Mouse (Mus musculus) C2C12 (cell line): Measurements from ENCODE around the gene Lrrc29. TPM values are rescaled to one million over a fixed set of nuclear protein-coding genes. Genes with fewer than 3 reads are reported as not detected.

Experiments used
- H3K27me3 ChIP-seq: one replicate; pipeline ENCODE4 v1.6.1; 2011; ENCODE audit not compliant: control insufficient read depth, insufficient read depth, insufficient read length
- H3K36me3 ChIP-seq: one replicate; pipeline ENCODE4 v1.6.1; 2011; ENCODE audit not compliant: control insufficient read depth, insufficient read depth
- H3K4me3 ChIP-seq: one replicate; pipeline ENCODE4 v1.5.1; 2011; ENCODE audit warnings: mild to moderate bottlenecking, control low read depth; ENCODE audit not compliant: poor library complexity, insufficient read depth, severe bottlenecking
- H3K79me2 ChIP-seq: one replicate; pipeline ENCODE4 v1.6.1; 2011; ENCODE audit not compliant: control insufficient read depth, insufficient read depth
- H3K79me3 ChIP-seq: one replicate; pipeline ENCODE4 v1.6.1; 2011; ENCODE audit warnings: low read depth, control low read depth
- H3ac ChIP-seq: one replicate; pipeline ENCODE3; 2011; ENCODE audit warnings: low read depth; ENCODE audit not compliant: control insufficient read depth, insufficient read length
- CEBPB ChIP-seq: IDR thresholded peaks from one replicate; pipeline ENCODE4 v1.6.1; 2011; ENCODE audit warnings: low read depth, mild to moderate bottlenecking, control low read depth, moderate library complexity
- CTCF ChIP-seq: IDR thresholded peaks from one replicate; pipeline ENCODE4 v1.5.1; 2011; ENCODE audit not compliant: control insufficient read depth, insufficient read depth, insufficient read length
- FOSL1 ChIP-seq: IDR thresholded peaks from one replicate; pipeline ENCODE4 v1.8.0; 2011; ENCODE audit warnings: mild to moderate bottlenecking, low read length; ENCODE audit not compliant: poor library complexity, insufficient read depth, severe bottlenecking
- MAX ChIP-seq: IDR thresholded peaks from one replicate; pipeline ENCODE4 v1.6.1; 2011; ENCODE audit warnings: mild to moderate bottlenecking, control low read depth
- MYOD1 ChIP-seq: IDR thresholded peaks from one replicate; pipeline ENCODE4 v1.6.1; 2011; ENCODE audit warnings: low read depth; ENCODE audit not compliant: control insufficient read depth, insufficient read length
- MYOG ChIP-seq: IDR thresholded peaks from one replicate; pipeline ENCODE4 v1.6.1; 2011; ENCODE audit not compliant: control insufficient read depth, insufficient read length; ENCODE audit errors: extremely low read depth
- USF1 ChIP-seq: IDR thresholded peaks from one replicate; pipeline ENCODE4 v1.6.1; 2011; ENCODE audit warnings: low read depth, mild to moderate bottlenecking, control low read depth, moderate library complexity
- polyA plus RNA-seq: library from polyadenylated mRNA; unstranded; fragments of >200 nt; fragmentation: generic; extraction: Trizol; gene quantifications from one replicate; pipeline ENCODE4 v1.2.1, GENCODE M21; 2012; ENCODE audit warnings: missing spikeins

Lrrc29 gene
- polyA plus RNA-seq, 1 experiment: 0.69 TPM

DNA sequence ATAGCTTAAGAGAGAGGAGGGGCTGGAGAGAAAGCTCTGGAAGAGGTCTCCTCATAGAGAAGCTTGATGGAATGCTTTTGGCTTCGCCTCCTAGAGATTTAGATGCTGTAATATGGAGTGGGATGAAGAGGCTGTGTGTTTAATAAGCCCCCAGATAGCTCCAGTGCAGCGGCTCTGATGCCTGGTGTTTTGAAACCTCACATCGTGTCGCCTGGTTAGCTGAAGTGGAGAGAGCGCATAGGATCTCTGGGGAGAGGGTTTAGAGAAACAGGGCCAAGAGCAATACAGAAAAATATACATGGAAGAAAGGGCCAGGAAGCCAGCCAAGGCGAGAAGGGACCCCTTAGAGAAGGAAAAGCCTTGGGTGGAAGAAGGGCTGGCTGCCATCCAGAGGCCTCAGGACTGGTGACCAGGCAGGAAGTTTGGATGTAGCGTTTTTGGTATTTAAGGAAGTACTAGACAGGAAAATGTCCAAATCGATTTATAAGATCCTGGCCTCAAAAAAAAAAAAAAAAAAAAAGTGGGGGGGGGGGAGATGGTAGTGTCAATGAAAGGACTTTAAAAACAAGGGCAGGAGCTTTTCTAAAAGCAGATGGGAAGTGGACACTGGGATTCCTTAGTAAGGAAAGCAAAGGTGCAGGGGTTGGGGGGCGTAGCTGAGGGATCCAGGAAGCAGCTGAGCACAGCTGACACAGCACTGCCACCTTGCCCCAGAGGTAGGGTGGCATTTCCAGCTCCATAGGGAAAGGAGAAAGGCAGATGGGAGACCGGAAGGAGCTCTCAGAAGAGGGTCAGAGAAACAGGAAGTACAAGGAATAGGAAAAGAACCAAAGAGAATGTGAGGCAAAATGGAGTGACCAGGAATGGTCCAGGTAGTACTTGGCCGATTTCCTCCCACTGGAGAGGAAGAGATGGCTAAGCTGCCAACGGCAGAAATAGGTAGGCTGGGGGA, 35.9 kb upstream of the Lrrc29 start:
- Histone ChIP-seq H3K79me3 (no peaks in the 10 kb centered on the region), H3K36me3 (peaks cover 86% of the 10 kb centered on the region), H3K79me2 (no peaks in the 10 kb centered on the region), H3K27me3 (no peaks in the 10 kb centered on the region), H3ac (no peak overlapping the region), H3K4me3 (no peak overlapping the region)
- TF ChIP-seq CTCF: no peak
- TF ChIP-seq MYOG: no peak
- TF ChIP-seq USF1: no peak
- no peak for TF ChIP-seq MYOD1
- TF ChIP-seq CEBPB: no peak
- no peak for TF ChIP-seq FOSL1
- no peak for TF ChIP-seq MAX

DNA sequence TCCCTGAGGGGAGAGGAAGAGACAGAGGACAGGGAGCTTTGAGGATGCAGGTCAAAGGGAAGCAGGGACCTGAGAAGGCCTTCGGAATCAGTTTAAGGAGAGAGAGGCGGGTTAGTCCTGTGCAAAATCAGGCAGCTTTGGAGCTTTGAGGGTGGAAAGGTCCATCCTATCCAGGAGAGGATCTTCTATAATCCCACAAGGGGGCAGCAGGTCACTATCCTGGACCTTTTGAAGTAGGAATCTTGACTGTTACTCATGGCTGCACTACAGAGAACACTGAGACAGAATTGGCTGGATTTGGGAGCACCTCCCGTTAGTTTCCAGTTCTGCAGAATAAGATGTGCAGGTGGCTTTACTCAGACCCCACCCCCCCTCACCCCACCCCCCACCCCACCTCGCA, 33.6 kb upstream of the Lrrc29 start:
- H3K27me3 ChIP-seq: no peaks in the 10 kb centered on the region
- no peaks in the 10 kb centered on the region for H3K79me3 ChIP-seq
- no peak overlapping the region for H3K4me3 ChIP-seq
- no peaks in the 10 kb centered on the region for H3K79me2 ChIP-seq
- H3ac ChIP-seq: no peak overlapping the region
- peaks cover 79% of the 10 kb centered on the region for H3K36me3 ChIP-seq
- TF ChIP-seq CTCF: peak; percentile 39
- no peak for TF ChIP-seq MAX
- no peak for TF ChIP-seq FOSL1
- TF ChIP-seq CEBPB: no peak

GRCm38 (mm10) chr8:105359208-105359607, 33.1 kb upstream of the Lrrc29 start:
- Histone ChIP-seq H3K27me3 (no peaks in the 10 kb centered on the region), H3K79me2 (no peaks in the 10 kb centered on the region), H3K4me3 (no peak overlapping the region), H3ac (no peak overlapping the region), H3K36me3 (peaks cover 77% of the 10 kb centered on the region), H3K79me3 (no peaks in the 10 kb centered on the region)
- TF ChIP-seq MAX (no peak), USF1 (no peak), MYOG (no peak), MYOD1 (no peak), CTCF (no peak), CEBPB (no peak), FOSL1 (no peak)

GRCm38 (mm10) chr8:105356681-105357080, 30.6 kb upstream of the Lrrc29 start:
- Histone ChIP-seq H3K79me2 (peaks cover 19% of the 10 kb centered on the region), H3ac (no peak overlapping the region), H3K79me3 (peaks cover 2% of the 10 kb centered on the region), H3K4me3 (no peak overlapping the region), H3K36me3 (peaks cover 76% of the 10 kb centered on the region), H3K27me3 (no peaks in the 10 kb centered on the region)
- TF ChIP-seq CTCF (no peak), MYOD1 (no peak), MYOG (no peak), MAX (no peak), CEBPB (no peak), FOSL1 (no peak), USF1 (no peak)

DNA sequence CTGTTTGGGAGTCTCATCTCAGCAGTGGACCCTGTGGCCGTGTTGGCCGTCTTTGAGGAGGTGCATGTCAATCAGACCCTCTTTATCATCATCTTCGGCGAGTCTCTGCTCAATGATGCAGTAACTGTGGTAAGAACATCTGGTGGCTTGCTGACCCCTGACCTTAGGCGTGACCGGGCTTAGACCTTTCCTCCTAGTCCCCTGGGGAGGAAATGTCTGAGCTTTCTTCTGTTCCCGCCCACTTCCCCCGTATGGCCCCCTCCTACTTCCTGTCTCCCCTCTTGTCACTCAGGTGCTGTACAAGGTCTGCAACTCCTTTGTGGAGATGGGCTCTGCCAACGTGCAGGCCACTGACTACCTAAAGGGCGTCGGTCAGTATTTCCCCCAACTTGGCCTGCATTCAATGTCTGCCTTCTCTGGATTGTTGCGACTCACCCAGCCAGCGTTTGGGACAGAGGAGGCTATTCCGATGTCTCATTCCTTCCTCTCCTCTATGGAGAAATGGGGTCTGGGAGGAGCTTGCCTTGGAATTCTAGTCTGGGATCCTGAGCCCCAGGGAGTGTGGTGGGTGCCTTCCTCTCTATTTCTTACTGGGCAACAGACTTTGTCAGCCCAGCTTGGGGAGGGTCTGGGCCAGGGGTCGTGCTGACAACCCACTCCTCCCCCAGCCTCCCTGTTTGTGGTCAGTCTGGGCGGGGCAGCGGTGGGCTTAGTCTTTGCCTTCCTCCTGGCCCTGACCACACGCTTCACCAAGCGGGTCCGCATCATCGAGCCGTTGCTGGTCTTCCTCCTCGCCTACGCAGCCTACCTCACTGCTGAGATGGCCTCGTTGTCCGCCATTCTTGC, 29.3 kb upstream of the Lrrc29 start:
- Histone ChIP-seq H3K36me3 (peaks cover 63% of the 10 kb centered on the region), H3K79me3 (peaks cover 13% of the 10 kb centered on the region), H3K4me3 (no peak overlapping the region), H3K27me3 (no peaks in the 10 kb centered on the region), H3K79me2 (peaks cover 32% of the 10 kb centered on the region), H3ac (no peak overlapping the region)
- no peak for TF ChIP-seq CTCF
- TF ChIP-seq USF1: no peak
